Mouse (Mus musculus) central nervous system, embryonic 14 days (tissue): ENCODE results near the gene Man1b1. TPM values are rescaled to one million over a fixed set of nuclear protein-coding genes. Genes with fewer than 3 reads are reported as not detected.

Source experiments
- polyA plus RNA-seq: library from polyadenylated mRNA; depleted of rRNA; stranded (reverse); fragments of >200 nt; gene quantifications from 2 replicates; pipeline ENCODE4 v1.2.3, GENCODE M21; 2012; rRNA removed

Man1b1 gene
- 28.2 and 34.0 TPM in 2 replicates for polyA plus RNA-seq

GRCm38 (mm10) chr2:25332286-25333160, at the start of gene Man1b1:
Gene Man1b1, plus strand, starts transcription at chr2:25332338.

GRCm38 (mm10) chr2:25287927-25288649, 44.0 kb upstream of the Man1b1 start, which contains the start of gene Tmem210:
Gene Tmem210, plus strand, starts transcription at chr2:25288145.

GRCm38 (mm10) chr2:25289651-25290050, 42.5 kb upstream of the Man1b1 start, which contains the start of gene Lrrc26:
Gene Lrrc26, plus strand, starts transcription at chr2:25289915.

GRCm38 (mm10) chr2:25318971-25319773, 13.0 kb upstream of the Man1b1 start, which contains the start of gene Grin1:
Gene Grin1, minus strand, starts transcription at chr2:25319187.

GRCm38 (mm10) chr2:25356208-25357079, 24.3 kb downstream of the Man1b1 start, which contains the start of gene Dpp7:
Gene Dpp7, minus strand, starts transcription at chr2:25356359.

GRCm38 (mm10) chr2:25365091-25365761, 33.1 kb downstream of the Man1b1 start, which contains the start of gene Uap1l1:
Gene Uap1l1, minus strand, starts transcription at chr2:25365682.

GRCm38 (mm10) chr2:25371764-25372643, 39.9 kb downstream of the Man1b1 start, which contains the start of gene Sapcd2:
Gene Sapcd2, plus strand, starts transcription at chr2:25372321.

GRCm38 (mm10) chr2:25395721-25396596, 63.8 kb downstream of the Man1b1 start, which contains the start of gene Entpd2:
Gene Entpd2, plus strand, starts transcription at chr2:25395874.

GRCm38 (mm10) chr2:25399051-25399450, 66.9 kb downstream of the Man1b1 start, which contains the start of gene Npdc1:
Gene Npdc1, plus strand, starts transcription at chr2:25399351.

Other genes starting within 250 kb of the Man1b1 start
- 0.24 TPM in 1 of 2 replicates, not detected in the other for gene Noxa1, start 237.2 kb upstream of the Man1b1 start, polyA plus RNA-seq
- gene Nrarp, start 151.6 kb upstream of the Man1b1 start, polyA plus RNA-seq, result 37.0 and 53.2 TPM in 2 replicates
- gene Tor4a, start 135.5 kb upstream of the Man1b1 start, polyA plus RNA-seq, result 1.8 and 2.2 TPM in 2 replicates
- 79.8 and 89.6 TPM in 2 replicates for gene Nelfb, start 120.8 kb upstream of the Man1b1 start, polyA plus RNA-seq
- not detected in 2 replicates for gene Stpg3, start 117.7 kb upstream of the Man1b1 start, polyA plus RNA-seq
- 0.13 and 0.33 TPM in 2 replicates for gene Fam166a, start 113.6 kb upstream of the Man1b1 start, polyA plus RNA-seq
- 415 and 443 TPM in 2 replicates for gene Tubb4b, start 107.6 kb upstream of the Man1b1 start, polyA plus RNA-seq
- not detected in 2 replicates for gene Slc34a3, start 98.0 kb upstream of the Man1b1 start, polyA plus RNA-seq
- gene Rnf224, start 95.6 kb upstream of the Man1b1 start, polyA plus RNA-seq, result not detected in 2 replicates
- 91.0 and 95.4 TPM in 2 replicates for gene Rnf208, start 90.1 kb upstream of the Man1b1 start, polyA plus RNA-seq
- 0.06 and 0.34 TPM in 2 replicates for gene Cysrt1, start 89.9 kb upstream of the Man1b1 start, polyA plus RNA-seq
- 16.3 and 16.9 TPM in 2 replicates for gene AL732309.1, start 85.5 kb upstream of the Man1b1 start, polyA plus RNA-seq
- 24.3 and 25.3 TPM in 2 replicates for gene Tmem203, start 76.9 kb upstream of the Man1b1 start, polyA plus RNA-seq
- 9.4 and 10.5 TPM in 2 replicates for gene Tprn, start 69.7 kb upstream of the Man1b1 start, polyA plus RNA-seq
- 122 and 127 TPM in 2 replicates for gene Ssna1, start 59.9 kb upstream of the Man1b1 start, polyA plus RNA-seq
- gene Anapc2, start 59.9 kb upstream of the Man1b1 start, polyA plus RNA-seq, result 121 and 122 TPM in 2 replicates
- not detected in 2 replicates for gene Tmem210, start 44.2 kb upstream of the Man1b1 start, polyA plus RNA-seq
- gene Lrrc26, start 42.4 kb upstream of the Man1b1 start, polyA plus RNA-seq, result 0.08 TPM in 1 of 2 replicates, not detected in the other
- 23.9 and 26.6 TPM in 2 replicates for gene Grin1, start 13.2 kb upstream of the Man1b1 start, polyA plus RNA-seq
- 48.1 and 51.1 TPM in 2 replicates for gene Dpp7, start 24.0 kb downstream of the Man1b1 start, polyA plus RNA-seq
- 4.2 and 6.0 TPM in 2 replicates for gene Uap1l1, start 33.3 kb downstream of the Man1b1 start, polyA plus RNA-seq
- gene Sapcd2, start 40.0 kb downstream of the Man1b1 start, polyA plus RNA-seq, result 29.5 and 39.5 TPM in 2 replicates
- 2.0 and 3.8 TPM in 2 replicates for gene Entpd2, start 63.5 kb downstream of the Man1b1 start, polyA plus RNA-seq
- 585 and 599 TPM in 2 replicates for gene Npdc1, start 67.0 kb downstream of the Man1b1 start, polyA plus RNA-seq
- gene Fut7, start 90.9 kb downstream of the Man1b1 start, polyA plus RNA-seq, result 0.39 and 0.44 TPM in 2 replicates
- gene Abca2, start 96.4 kb downstream of the Man1b1 start, polyA plus RNA-seq, result 43.4 and 48.8 TPM in 2 replicates
- 0.74 and 1.3 TPM in 2 replicates for gene Clic3, start 124.5 kb downstream of the Man1b1 start, polyA plus RNA-seq
- 122 and 124 TPM in 2 replicates for gene Paxx, start 128.8 kb downstream of the Man1b1 start, polyA plus RNA-seq
- 65.0 and 127 TPM in 2 replicates for gene Ptgds, start 137.7 kb downstream of the Man1b1 start, polyA plus RNA-seq
- gene Lcn12, start 161.6 kb downstream of the Man1b1 start, polyA plus RNA-seq, result not detected in 2 replicates
- 37.4 and 43.7 TPM in 2 replicates for gene Fbxw5, start 168.4 kb downstream of the Man1b1 start, polyA plus RNA-seq
- 3.2 and 4.1 TPM in 2 replicates for gene C8g, start 169.4 kb downstream of the Man1b1 start, polyA plus RNA-seq
- 13.1 and 14.5 TPM in 2 replicates for gene Traf2, start 214.6 kb downstream of the Man1b1 start, polyA plus RNA-seq
- 199 and 206 TPM in 2 replicates for gene Edf1, start 225.5 kb downstream of the Man1b1 start, polyA plus RNA-seq
- 6.3 and 6.6 TPM in 2 replicates for gene Mamdc4, start 242.5 kb downstream of the Man1b1 start, polyA plus RNA-seq
- gene Phpt1, start 242.9 kb downstream of the Man1b1 start, polyA plus RNA-seq, result 181 and 195 TPM in 2 replicates
- 15.8 and 18.1 TPM in 2 replicates for gene Ajm1, start 249.4 kb downstream of the Man1b1 start, polyA plus RNA-seq